Mouse (Mus musculus) cortical plate, adult 2 months (tissue): Measurements from ENCODE around the gene Spata32. TPM values are rescaled to one million over a fixed set of nuclear protein-coding genes. Genes with fewer than 3 reads are reported as not detected.

Experiments used
- H3K27ac ChIP-seq: fragments of 200-500 bp; 2 replicates; pipeline ENCODE4 v1.5.1; 2012; ENCODE audit warnings: low read length, control low read depth, inconsistent platforms; ENCODE audit not compliant: insufficient read depth
- H3K4me1 ChIP-seq: fragments of 200-500 bp; 2 replicates; pipeline ENCODE4 v1.6.1; 2011; ENCODE audit warnings: low read length; ENCODE audit not compliant: control insufficient read depth, insufficient read depth
- H3K4me3 ChIP-seq: fragments of 200-500 bp; 2 replicates; pipeline ENCODE4 v1.5.1; 2011; ENCODE audit warnings: mild to moderate bottlenecking, low read length, control low read depth; ENCODE audit not compliant: insufficient read depth
- CTCF ChIP-seq: fragments of 200-500 bp; IDR thresholded peaks from 2 replicates; pipeline ENCODE4 v1.5.1; 2011; ENCODE audit warnings: mild to moderate bottlenecking, control low read depth, low read length; ENCODE audit not compliant: insufficient read depth; ENCODE audit errors: extremely low read depth
- POLR2A ChIP-seq: fragments of 200-500 bp; IDR thresholded peaks from 2 replicates; pipeline ENCODE4 v1.6.1; 2011; ENCODE audit warnings: mild to moderate bottlenecking, low read length, control low read depth; ENCODE audit not compliant: insufficient read depth; ENCODE audit errors: extremely low read depth
- polyA plus RNA-seq: library from polyadenylated mRNA; depleted of rRNA; stranded (reverse); fragments of >200 nt; gene quantifications from 2 replicates; pipeline ENCODE4 v1.2.3, GENCODE M21; 2012

Gene Spata32
- polyA plus RNA-seq, 1 experiment: 2.5 TPM

DNA sequence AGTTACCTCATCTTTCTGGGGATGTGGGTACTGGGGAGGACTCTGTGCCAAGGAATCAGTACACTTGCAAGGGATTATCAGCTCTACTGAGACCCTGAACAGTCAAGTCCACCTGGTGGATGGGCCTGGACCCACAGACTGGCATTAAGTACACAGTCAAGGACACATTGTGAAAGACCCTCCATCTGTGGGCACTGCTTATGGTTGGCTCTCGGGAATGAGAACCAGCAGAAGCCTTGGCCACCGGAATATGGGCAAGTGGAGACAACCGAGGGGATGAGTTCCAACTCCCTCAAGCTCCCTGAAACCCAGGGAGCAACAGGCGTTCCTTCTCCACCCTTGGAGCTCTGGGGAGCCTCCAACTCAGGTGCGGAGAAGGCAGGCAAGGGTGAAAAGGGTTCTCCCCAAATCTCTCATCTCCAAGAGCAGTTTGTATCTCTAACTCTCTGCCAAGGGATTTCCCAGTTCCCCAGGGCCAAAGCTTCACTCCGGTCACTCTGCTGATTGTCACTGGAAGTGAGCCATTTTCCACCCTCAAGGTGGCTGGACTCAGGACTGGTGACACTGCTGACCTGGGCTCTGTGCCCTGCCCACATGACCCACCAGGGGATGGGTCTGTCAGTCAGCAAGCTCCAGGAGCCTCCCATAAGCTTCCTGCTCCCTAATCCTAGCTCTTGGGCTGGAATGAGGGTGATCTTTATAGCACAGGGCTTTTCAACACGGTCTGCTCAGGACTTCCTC is 43.6 kb upstream of the Spata32 start:
- no peak for TF ChIP-seq CTCF
- TF ChIP-seq POLR2A: no peak
- Histone ChIP-seq H3K4me1 (peaks cover 5% of the 10 kb centered on the region; the same call in 1 of the 2 replicates), H3K4me3 (no peak overlapping the region), H3K27ac (no peak overlapping the region)

DNA sequence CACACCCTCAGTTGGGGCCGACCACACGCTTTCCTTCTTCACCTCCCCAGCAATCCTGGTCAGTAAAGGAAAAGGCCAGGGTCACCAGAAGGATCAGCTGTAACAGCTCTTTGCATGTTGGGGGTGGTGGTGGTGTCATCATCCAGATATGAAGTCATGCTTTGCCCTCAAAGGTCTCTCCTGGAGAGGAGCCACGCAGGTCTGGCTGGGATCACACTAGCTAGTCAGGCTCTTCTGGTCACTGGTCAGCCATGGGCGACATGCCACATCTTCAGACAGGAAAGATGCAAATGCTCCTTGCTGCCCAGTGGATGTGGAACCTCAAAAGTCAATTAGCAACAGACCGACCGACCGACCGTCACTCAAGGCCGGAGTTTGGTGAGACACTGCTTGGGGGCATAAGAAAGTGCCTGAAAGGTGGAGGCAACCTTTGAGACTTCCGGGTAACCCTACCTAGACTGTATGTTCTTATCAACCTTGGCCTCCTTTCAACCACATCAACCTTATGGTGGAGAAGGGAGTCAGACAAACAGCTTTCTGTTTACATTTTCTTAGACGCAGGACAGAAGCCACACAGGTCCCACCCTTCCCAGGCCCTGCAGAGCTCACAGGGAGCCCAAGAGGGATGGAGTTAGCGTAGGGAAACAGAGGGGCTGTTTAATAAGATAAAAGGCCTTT is 42.4 kb upstream of the Spata32 start:
- no peak overlapping the region for H3K27ac ChIP-seq
- TF ChIP-seq CTCF (no peak), POLR2A (no peak)
- no peak overlapping the region for H3K4me3 ChIP-seq
- H3K4me1 ChIP-seq: peaks cover 7% of the 10 kb centered on the region

DNA sequence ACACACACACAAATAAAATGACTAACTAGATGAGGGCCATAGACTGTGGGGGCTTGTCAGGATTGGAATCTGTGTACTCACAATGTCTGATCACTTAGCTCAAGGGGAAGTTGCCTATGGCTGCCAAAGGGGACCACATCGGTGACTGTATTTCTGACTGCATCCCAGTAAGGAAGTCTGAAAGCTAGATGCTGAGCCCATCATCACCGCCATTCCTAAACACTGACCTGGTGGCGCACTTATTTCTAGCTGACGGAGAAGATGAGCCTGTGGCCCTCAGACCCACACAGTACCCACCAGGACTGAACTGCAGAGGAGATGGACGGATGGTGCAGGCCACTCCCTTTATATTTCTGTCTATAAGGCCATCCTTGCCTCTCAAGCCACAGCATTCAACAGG is 41.8 kb upstream of the Spata32 start:
- no peak for TF ChIP-seq POLR2A
- no peak for TF ChIP-seq CTCF
- Histone ChIP-seq H3K4me3 (no peak overlapping the region), H3K4me1 (peaks cover 7% of the 10 kb centered on the region), H3K27ac (no peak overlapping the region)

DNA sequence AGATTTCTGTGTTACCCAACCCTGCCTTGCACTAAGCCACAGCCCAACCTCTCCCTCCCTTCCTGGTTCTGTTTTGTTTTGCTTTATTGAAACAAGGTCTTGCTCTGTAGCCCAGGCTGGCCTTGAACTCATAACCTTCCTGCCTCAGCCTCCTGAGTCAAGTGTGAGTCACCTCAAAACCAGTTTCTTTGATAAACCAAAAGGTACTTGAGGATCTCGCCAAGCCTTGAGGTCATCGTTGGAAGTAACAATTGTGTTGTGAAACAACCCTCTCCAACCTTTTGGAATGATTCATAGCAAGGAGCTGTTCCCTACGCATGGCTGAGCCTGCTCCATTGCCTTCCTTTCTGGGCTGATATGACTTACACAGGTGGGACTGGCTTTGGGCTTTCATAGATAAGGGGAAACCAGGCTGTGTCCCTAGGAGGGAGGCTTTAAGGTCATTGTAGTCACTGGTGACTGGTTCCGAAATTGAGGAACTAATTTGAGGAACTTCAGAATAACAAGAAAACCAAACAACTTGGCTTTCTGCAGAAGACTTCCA is 39.8 kb upstream of the Spata32 start:
- Histone ChIP-seq H3K4me3 (no peak overlapping the region), H3K4me1 (peaks cover 7% of the 10 kb centered on the region), H3K27ac (no peak overlapping the region)
- TF ChIP-seq CTCF (no peak), POLR2A (no peak)

DNA sequence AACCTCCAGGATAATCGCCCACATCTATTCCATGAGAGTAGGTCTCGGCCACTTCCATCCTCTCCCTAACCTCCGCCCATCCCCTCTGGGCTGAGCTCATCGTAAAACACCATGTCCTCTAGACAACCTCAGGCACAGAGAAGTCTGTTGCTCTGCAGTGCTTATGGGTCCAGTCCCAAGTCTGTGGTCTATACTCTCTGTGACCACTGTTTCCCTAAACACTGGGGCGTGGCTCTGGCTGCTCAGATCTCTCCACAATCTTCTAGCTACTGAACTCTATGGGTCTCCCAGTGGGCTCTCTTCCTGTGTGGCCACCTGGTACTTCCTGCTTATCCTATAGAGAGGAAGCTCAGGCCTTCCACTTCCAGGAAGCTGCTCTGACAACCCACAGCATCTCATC is 35.4 kb upstream of the Spata32 start:
- TF ChIP-seq POLR2A (no peak), CTCF (no peak)
- no peak overlapping the region for H3K27ac ChIP-seq
- no peak overlapping the region for H3K4me3 ChIP-seq
- H3K4me1 ChIP-seq: peaks cover 5% of the 10 kb centered on the region

DNA sequence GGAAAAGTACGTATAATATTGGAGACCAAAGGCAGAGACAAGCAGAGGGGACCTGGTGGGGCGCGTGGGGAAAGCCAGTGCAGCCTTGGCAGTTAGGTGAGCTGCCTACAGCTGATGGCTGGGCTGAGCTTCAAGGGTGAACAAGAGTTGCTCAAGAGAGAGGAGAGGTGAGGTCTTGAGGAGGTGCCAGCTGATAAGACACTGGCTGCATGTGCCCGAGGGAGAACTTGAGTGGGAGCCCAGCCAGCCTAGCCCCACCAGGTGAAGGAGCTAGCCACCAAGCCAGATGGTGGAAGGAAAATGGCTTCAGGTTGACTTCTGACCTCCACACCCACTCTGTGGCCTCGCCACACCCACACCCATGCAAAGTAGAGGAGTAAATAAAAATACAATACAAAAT is 34.1 kb upstream of the Spata32 start:
- no peak for TF ChIP-seq CTCF
- no peak for TF ChIP-seq POLR2A
- H3K27ac ChIP-seq: no peak overlapping the region
- H3K4me3 ChIP-seq: no peak overlapping the region
- H3K4me1 ChIP-seq: peaks cover 7% of the 10 kb centered on the region

DNA sequence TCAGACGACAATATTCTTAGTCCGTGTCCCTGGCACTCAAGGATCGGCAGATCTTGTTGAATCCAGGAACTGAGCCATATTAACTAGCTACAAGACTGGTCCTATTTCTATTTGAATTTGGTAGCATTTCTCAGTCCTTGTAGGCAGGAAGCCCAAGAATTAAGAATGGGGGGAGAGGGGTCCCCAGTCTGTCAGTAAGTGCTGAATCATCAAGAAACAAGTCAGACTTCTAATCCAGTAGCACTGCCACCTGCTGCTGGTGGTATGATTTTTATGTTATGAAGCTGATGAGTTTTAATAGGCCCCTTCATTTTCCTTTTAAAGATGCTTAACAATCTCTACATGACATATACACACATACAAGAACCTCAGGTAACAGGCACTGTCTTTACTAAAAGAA is 32.1 kb upstream of the Spata32 start:
- Histone ChIP-seq H3K4me1 (peaks cover 10% of the 10 kb centered on the region), H3K4me3 (no peak overlapping the region), H3K27ac (no peak overlapping the region)
- no peak for TF ChIP-seq CTCF
- no peak for TF ChIP-seq POLR2A

DNA sequence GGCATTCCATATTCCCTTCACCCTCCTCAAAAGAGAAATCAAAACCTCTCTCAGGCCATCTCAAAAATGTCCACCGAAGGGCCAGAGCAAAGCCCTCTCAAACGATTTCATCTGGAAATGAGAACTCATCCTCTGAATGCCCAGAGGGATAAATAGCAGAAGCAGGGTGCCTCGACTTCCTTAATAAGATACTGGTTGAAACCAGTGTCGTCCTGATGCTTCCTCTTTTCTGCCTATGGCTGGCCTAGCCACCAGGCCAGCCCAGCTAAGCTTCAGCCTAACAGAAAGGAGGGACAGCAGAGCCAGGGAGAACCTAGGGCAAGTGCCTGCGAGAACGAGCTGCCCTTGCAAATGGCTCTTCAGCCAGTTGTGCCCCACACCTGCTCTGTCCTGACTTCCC is 31.3 kb upstream of the Spata32 start:
- Histone ChIP-seq H3K4me3 (no peak overlapping the region), H3K27ac (no peak overlapping the region), H3K4me1 (peaks cover 10% of the 10 kb centered on the region)
- no peak for TF ChIP-seq CTCF

DNA sequence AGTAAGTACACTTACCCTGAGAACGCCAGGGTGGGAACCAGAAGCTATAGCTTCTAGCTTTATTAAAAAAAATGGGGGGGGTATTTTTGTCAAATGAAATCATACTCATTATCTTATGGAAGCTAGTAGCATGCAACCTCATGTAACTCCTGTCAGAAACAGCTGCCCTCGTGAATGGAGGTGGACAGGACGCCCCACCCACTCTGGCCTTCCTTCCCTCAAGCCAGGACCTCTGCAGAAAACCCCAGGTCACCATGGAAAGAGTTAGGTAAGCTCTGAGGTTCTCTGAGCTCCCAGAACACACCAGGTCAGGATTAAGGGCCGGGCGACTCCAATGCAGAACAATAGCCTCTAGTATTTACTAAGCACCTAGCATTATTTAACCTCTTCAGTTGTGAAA is 30.6 kb upstream of the Spata32 start:
- TF ChIP-seq POLR2A (no peak), CTCF (no peak)
- H3K27ac ChIP-seq: no peak overlapping the region
- H3K4me1 ChIP-seq: peaks cover 10% of the 10 kb centered on the region
- no peak overlapping the region for H3K4me3 ChIP-seq
